Mouse (Mus musculus) ovary, adult 2 months (tissue): Measurements from ENCODE around the gene Heyl. TPM values are rescaled to one million over a fixed set of nuclear protein-coding genes. Genes with fewer than 3 reads are reported as not detected.

Source experiments
- polyA plus RNA-seq: library from polyadenylated mRNA; depleted of rRNA; stranded (reverse); fragments of >200 nt; gene quantifications from 2 replicates; pipeline ENCODE4 v1.2.3, GENCODE M21; 2012; rRNA removed

The Heyl gene
- polyA plus RNA-seq = 24.8 and 32.5 TPM in 2 replicates

GRCm38 (mm10) chr4:123233492-123234084, at the start of gene Heyl:
TSS of gene Heyl (plus strand) at chr4:123233556.

GRCm38 (mm10) chr4:123201186-123202093, 31.9 kb upstream of the Heyl start, which contains the start of gene Nt5c1a:
TSS of gene Nt5c1a (plus strand) at chr4:123201504.

GRCm38 (mm10) chr4:123261721-123262401, 28.5 kb downstream of the Heyl start, which contains the start of gene Pabpc4:
TSS of gene Pabpc4 (plus strand) at chr4:123262351.

Other genes starting within 250 kb of the Heyl start
- 45.6 and 47.5 TPM in 2 replicates for gene Mycl, start 237.9 kb upstream of the Heyl start, polyA plus RNA-seq
- gene Trit1, start 217.0 kb upstream of the Heyl start, polyA plus RNA-seq = 9.7 and 12.8 TPM in 2 replicates
- 0.26 and 0.35 TPM in 2 replicates for gene Bmp8b, start 128.4 kb upstream of the Heyl start, polyA plus RNA-seq
- gene Oxct2b, start 117.3 kb upstream of the Heyl start, polyA plus RNA-seq = not detected in 2 replicates
- 23.5 and 24.2 TPM in 2 replicates for gene Ppie, start 93.6 kb upstream of the Heyl start, polyA plus RNA-seq
- gene Hpcal4, start 50.3 kb upstream of the Heyl start, polyA plus RNA-seq = 0.26 and 0.37 TPM in 2 replicates
- gene Nt5c1a, start 32.1 kb upstream of the Heyl start, polyA plus RNA-seq = 0.71 and 0.81 TPM in 2 replicates
- gene Pabpc4, start 28.8 kb downstream of the Heyl start, polyA plus RNA-seq = 326 TPM in 2 replicates
- 0.16 TPM in 1 of 2 replicates, not detected in the other for gene Oxct2a, start 90.1 kb downstream of the Heyl start, polyA plus RNA-seq
- gene Bmp8a, start 109.7 kb downstream of the Heyl start, polyA plus RNA-seq = 1.1 and 1.7 TPM in 2 replicates